Mouse (Mus musculus): ENCODE measurements around the gene Pakap.

- TF ChIP-seq POLR2A (IDR thresholded peaks at IDR 0.05; ENCODE audit: extremely low read depth, insufficient read depth, low read length) (no peak), CTCF (IDR thresholded peaks at IDR 0.05; ENCODE audit: low read depth, low read length) (peak; percentile 83)
These were observed 220.7 kb downstream of the Pakap start for GRCm38 (mm10) chr4:57788709-57789108.

Data from liver, adult 2 months (tissue).